Mouse (Mus musculus) gastrocnemius, adult 18-20 months (tissue): ENCODE measurements around the gene Olfr811. TPM values are rescaled to one million over a fixed set of nuclear protein-coding genes. Genes with fewer than 3 reads are reported as not detected.

Experiments
- DNase-seq: peaks from one replicate; pipeline ENCODE4 v3.0.0; 2021; ENCODE audit warnings: low spot score
- long read RNA-seq, 2 experiments: library from polyadenylated mRNA; stranded (forward); transcript quantifications; one replicate each; pipeline ENCODE4 v2.0.0; 2021
- total RNA-seq, 2 experiments: library from RNA; stranded (reverse); gene quantifications; 2 replicates each; pipeline ENCODE4 v1.2.3; 2021

Olfr811 gene
- total RNA-seq = not detected
- long read RNA-seq, experiment 1 = 0 reads
- long read RNA-seq, experiment 2 = 0 reads

DNA sequence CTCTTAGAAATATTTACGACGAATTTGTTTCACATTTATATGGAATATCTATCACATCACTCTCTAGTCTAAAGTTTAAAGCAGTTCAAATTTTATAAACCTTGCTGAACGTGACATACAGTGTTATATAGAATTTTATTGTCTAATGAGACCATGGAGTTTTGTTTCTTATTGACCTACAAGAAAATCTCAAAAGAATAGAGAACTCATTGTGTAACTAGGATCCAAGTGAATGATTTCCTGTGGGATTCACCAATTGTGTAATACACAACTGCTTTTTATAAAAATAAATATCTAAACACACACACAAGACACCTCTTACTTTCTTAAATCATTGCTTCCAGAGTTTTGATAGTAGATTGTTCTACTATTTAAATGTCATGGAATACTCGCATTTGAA lies at the start of gene Olfr811:
TSS of gene Olfr811 (minus strand) at position 101 of the 400 bp plus-strand sequence.
- DNase-seq = no peak

DNA sequence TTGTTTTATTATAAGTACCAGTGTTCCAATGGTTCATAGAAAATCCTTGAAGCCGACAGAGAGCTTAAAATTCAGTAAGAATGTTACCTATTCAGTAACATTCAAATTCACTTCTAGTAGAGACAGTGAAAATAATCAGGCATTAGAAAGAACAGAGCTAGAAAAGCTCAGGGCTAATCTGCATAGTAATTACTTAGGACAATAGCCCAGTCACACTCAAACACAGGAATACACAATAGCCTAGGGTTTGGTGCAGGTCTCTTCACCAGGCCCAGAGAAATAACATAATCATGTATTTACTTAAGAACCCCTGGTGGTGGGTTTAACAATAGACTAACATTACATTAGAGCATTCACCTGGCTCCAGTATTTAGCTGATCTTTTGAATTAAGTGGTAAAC lies 43.1 kb upstream of the Olfr811 start:
- no peak for DNase-seq

DNA sequence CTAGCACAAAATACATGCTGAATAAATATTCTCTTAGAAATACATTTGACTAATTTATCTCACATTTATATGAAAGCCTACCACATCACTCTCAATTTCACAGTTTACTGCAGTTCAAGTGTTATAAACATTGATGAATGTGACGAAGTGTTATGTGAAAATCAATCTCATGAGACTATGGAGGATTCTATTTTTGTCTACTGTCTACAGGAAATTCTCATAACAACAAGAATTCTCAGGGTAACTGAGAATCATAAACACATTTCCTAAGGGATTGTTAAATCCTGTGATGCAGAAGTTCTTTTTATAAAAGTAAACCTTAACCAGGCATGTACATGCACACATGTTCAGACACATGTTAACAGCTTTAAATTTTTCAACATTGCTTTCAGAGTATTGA lies 41.8 kb upstream of the Olfr811 start, which contains the start of gene Olfr812:
TSS of gene Olfr812 (minus strand) at position 101 of the 400 bp plus-strand sequence.
- no peak for DNase-seq

DNA sequence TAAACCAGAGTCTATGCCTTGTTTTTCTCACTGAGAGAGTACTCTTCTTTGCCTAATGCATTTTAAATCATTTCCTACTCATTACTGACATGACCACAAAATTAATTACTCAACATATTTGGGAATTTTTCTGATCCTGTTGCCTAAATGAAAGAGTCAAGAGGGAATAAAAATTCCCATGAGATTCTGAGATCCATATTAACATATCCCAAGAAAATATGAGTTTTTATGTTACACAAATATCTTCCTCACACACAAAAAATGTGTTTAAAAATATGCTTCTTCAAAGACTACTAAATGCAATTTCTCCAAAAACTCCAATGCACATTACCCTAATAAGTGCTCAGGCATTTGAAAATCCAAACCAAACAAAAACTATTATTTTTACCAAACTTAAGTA lies 9.4 kb downstream of the Olfr811 start, which contains the start of gene Olfr810:
TSS of gene Olfr810 (minus strand) at position 101 of the 400 bp plus-strand sequence.
- no peak for DNase-seq

DNA sequence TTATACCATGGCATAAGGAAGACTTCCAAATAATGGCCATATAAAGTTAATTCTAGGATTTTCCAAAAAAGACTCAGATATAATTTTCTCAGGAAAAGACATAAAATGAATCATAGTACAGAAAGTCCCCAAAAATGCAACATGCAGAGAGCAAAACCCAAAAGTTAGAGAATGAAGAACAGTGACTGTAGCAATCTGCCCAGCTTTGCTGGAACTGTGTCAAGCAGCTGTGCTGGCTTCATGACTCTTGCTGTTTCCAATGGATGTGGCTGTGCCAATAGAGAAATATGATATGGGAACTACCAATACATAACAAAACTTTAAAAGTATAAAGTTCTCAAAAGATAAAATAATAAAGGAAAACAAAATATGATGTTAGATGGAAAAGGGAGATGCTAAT lies 26.1 kb downstream of the Olfr811 start:
- DNase-seq = peak; percentile 46

DNA sequence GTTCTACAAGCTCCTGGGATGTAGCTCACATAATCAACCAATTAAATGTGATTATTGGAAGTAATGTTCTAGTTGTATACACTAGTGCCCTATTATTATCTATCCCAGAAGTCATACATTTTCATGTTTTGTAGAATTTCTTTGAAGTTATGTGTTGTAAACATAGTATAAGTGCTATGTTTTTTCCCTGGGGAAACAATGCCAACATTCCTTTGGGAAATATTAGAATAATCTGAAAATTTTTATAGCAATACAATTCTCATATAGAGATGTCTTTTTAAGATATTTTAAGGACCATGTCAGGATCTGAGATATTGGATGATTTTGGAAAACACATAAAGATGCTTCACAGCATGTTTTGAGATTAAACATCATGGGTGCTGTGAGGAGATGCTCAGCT lies 29.9 kb downstream of the Olfr811 start, which contains the start of gene Olfr809:
TSS of gene Olfr809 (plus strand) at position 301 of the 400 bp plus-strand sequence.
- DNase-seq = no peak

DNA sequence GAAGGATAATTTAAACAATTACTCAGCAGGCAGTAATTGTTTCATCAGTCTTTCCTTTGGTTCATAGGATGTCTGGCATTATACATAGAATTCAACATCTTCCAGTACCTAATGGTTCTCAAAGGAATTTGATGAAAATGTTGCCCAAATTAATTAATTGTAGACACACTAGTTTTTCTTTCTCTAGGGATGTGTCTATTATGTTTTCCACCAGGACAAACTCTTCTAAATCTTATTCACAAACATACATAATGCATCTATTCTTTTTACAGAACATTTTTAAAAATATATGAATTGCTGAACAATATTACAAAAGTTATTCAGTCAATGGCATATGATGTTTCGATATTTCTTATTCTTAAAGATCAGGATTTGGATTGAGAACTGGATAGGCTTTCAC lies 39.0 kb downstream of the Olfr811 start, which contains the start of gene Olfr808:
TSS of gene Olfr808 (plus strand) at position 301 of the 400 bp plus-strand sequence.
- DNase-seq = no peak

DNA sequence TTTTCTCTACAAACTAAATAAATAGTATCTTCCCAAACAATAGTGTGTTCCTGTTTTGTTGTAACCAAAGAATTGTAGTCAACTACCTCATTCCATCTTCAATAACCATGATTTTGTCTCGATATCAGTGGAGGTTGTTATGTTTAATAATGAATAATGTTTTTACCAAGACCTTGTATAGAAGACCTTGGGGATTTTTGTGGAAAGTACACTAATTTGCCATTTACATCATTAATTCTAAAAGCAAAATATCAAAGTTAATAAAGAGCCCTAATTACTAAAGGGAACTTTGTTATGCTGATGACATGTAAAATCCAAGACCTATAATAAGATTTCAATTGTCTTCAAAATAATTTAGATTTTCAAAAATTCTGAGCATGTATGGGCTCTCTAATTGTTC lies 46.5 kb downstream of the Olfr811 start, which contains the start of gene Olfr807:
TSS of gene Olfr807 (minus strand) at position 101 of the 400 bp plus-strand sequence.
- DNase-seq = no peak

Other genes starting within 250 kb of the Olfr811 start
- not detected for gene Olfr794, start 236.7 kb downstream of the Olfr811 start, total RNA-seq
- not detected for gene Olfr796, start 191.8 kb downstream of the Olfr811 start, total RNA-seq
- not detected for gene Olfr798, start 176.5 kb downstream of the Olfr811 start, total RNA-seq
- gene Olfr799, start 166.9 kb downstream of the Olfr811 start, total RNA-seq = not detected
- gene Olfr800, start 146.7 kb downstream of the Olfr811 start, total RNA-seq = not detected
- gene Olfr801, start 130.5 kb downstream of the Olfr811 start, total RNA-seq = not detected
- gene Olfr802, start 116.2 kb downstream of the Olfr811 start, total RNA-seq = not detected
- not detected for gene Olfr803, start 110.1 kb downstream of the Olfr811 start, total RNA-seq
- gene Olfr804, start 101.2 kb downstream of the Olfr811 start, total RNA-seq = not detected
- gene Olfr805, start 75.0 kb downstream of the Olfr811 start, total RNA-seq = not detected
- gene Olfr806, start 62.5 kb downstream of the Olfr811 start, total RNA-seq = not detected
- gene Olfr807, start 46.6 kb downstream of the Olfr811 start, total RNA-seq = not detected
- gene Olfr808, start 38.9 kb downstream of the Olfr811 start, total RNA-seq = not detected
- gene Olfr809, start 29.8 kb downstream of the Olfr811 start, total RNA-seq = not detected
- gene Olfr810, start 9.5 kb downstream of the Olfr811 start, total RNA-seq = not detected
- not detected for gene Olfr812, start 41.7 kb upstream of the Olfr811 start, total RNA-seq
- not detected for gene Olfr813, start 51.0 kb upstream of the Olfr811 start, total RNA-seq
- gene Olfr814, start 75.5 kb upstream of the Olfr811 start, total RNA-seq = not detected
- not detected for gene Olfr815, start 101.5 kb upstream of the Olfr811 start, total RNA-seq
- gene Olfr816, start 111.2 kb upstream of the Olfr811 start, total RNA-seq = not detected
- not detected for gene Olfr818, start 144.7 kb upstream of the Olfr811 start, total RNA-seq
- gene Olfr819, start 162.9 kb upstream of the Olfr811 start, total RNA-seq = not detected
- not detected for gene Olfr247, start 171.7 kb upstream of the Olfr811 start, total RNA-seq
- not detected for gene Gm10310, start 180.7 kb upstream of the Olfr811 start, total RNA-seq
- gene Olfr820, start 208.2 kb upstream of the Olfr811 start, total RNA-seq = not detected
- not detected for gene Olfr821, start 226.0 kb upstream of the Olfr811 start, total RNA-seq